Mouse (Mus musculus) olfactory bulb, adult 2 months (tissue): ENCODE results near the gene Triobp.

Experiments used
- CTCF ChIP-seq: fragments of 200-500 bp; IDR thresholded peaks from 2 replicates; pipeline ENCODE4 v1.5.1; 2012; ENCODE audit warnings: low read depth, mild to moderate bottlenecking, low read length, moderate library complexity; ENCODE audit not compliant: insufficient read depth
- POLR2A ChIP-seq: fragments of 200-500 bp; IDR thresholded peaks from 2 replicates; pipeline ENCODE4 v1.6.1; 2012; ENCODE audit warnings: mild to moderate bottlenecking, low read depth, low read length, moderate library complexity; ENCODE audit not compliant: insufficient read depth

- TF ChIP-seq CTCF (no peak), POLR2A (no peak)
Observed at GRCm38 (mm10) chr15:78926021-78926919, 21.3 kb upstream of the Triobp start, which contains the start of gene Lgals1.
